Mouse (Mus musculus) limb, embryonic 15.5 days (tissue): ENCODE measurements at regions not wholly inside any gene's neighbourhood (a gene's known extent, or its start where the extent isn't known, plus 50 kb on each side); places are given as distances from the start of the nearest gene placed in this dataset.
A peak's percentile ranks its signal among the peaks of the same experiment; 100 is the strongest.

ENCODE experiments used
- ATAC-seq: fragments of 200-750 bp; cut with Nextera tagmentation; 2 replicates; pipeline ENCODE4 v1.8.0; 2017; ENCODE audit warnings: low read depth, moderate TSS enrichment; ENCODE audit not compliant: insufficient number of reproducible peaks, low FRiP score, low TSS enrichment
- H3K27ac ChIP-seq: fragments of 300-500 bp; sonication (generic); 2 replicates; pipeline ENCODE4 v1.5.1; 2015; ENCODE audit warnings: moderate library complexity, mild to moderate bottlenecking, inconsistent platforms
- H3K27me3 ChIP-seq: fragments of 300-500 bp; sonication (generic); 2 replicates; pipeline ENCODE4 v1.6.1; 2015; ENCODE audit warnings: inconsistent platforms
- H3K36me3 ChIP-seq: fragments of 300-500 bp; sonication (generic); 2 replicates; pipeline ENCODE4 v1.6.1; 2015; ENCODE audit warnings: inconsistent platforms
- H3K4me1 ChIP-seq: fragments of 300-500 bp; sonication (generic); 2 replicates; pipeline ENCODE4 v1.6.1; 2015; ENCODE audit warnings: inconsistent platforms
- H3K4me2 ChIP-seq: fragments of 300-500 bp; sonication (generic); 2 replicates; pipeline ENCODE4 v1.6.1; 2015; ENCODE audit warnings: mild to moderate bottlenecking, inconsistent platforms
- H3K4me3 ChIP-seq: fragments of 300-500 bp; sonication (generic); 2 replicates; pipeline ENCODE4 v1.5.1; 2015; ENCODE audit warnings: mild to moderate bottlenecking, inconsistent platforms
- H3K9ac ChIP-seq: fragments of 300-500 bp; sonication (generic); 2 replicates; pipeline ENCODE4 v1.6.1; 2015; ENCODE audit warnings: inconsistent platforms
- H3K9me3 ChIP-seq: fragments of 300-500 bp; sonication (generic); 2 replicates; pipeline ENCODE4 v1.6.1; 2016; ENCODE audit warnings: inconsistent platforms
- WGBS: fragments of 180-500 bp; shearing (Covaris S2); methylation state at CpG from one replicate; pipeline ENCODE4 v1.1.7; 2015; 5-methylcytosine and 5-hydroxymethylcytosine counted together

DNA sequence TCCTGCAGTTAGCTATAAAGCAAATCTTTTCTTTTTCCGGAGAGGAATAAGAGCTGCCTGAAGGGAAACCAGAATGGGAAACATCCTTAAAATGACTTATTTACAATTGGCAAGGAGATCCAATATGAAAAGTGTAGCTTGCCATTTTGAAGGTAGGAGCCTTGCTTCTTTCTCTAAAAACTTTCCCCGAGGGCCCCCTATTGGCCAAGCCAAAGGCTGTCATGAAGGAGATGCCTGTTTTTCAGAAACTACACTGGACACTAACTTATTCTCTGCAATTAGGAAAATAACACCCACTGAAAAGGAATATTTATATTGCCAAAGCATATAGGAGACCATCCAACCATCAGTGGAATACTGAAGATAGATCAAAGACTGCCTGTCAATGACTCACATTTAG lies 312.8 kb upstream of the Thrb start:
- Histone ChIP-seq H3K36me3 (no peaks in the 10 kb centered on the region), H3K4me2 (no peak overlapping the region), H3K27ac (no peak overlapping the region), H3K27me3 (no peaks in the 10 kb centered on the region), H3K4me3 (no peak overlapping the region), H3K9me3 (no peaks in the 10 kb centered on the region), H3K9ac (no peak overlapping the region), H3K4me1 (no peaks in the 10 kb centered on the region)
- WGBS: 58% methylated on average over 2 of the region's 2 CpGs
- no peak for ATAC-seq

DNA sequence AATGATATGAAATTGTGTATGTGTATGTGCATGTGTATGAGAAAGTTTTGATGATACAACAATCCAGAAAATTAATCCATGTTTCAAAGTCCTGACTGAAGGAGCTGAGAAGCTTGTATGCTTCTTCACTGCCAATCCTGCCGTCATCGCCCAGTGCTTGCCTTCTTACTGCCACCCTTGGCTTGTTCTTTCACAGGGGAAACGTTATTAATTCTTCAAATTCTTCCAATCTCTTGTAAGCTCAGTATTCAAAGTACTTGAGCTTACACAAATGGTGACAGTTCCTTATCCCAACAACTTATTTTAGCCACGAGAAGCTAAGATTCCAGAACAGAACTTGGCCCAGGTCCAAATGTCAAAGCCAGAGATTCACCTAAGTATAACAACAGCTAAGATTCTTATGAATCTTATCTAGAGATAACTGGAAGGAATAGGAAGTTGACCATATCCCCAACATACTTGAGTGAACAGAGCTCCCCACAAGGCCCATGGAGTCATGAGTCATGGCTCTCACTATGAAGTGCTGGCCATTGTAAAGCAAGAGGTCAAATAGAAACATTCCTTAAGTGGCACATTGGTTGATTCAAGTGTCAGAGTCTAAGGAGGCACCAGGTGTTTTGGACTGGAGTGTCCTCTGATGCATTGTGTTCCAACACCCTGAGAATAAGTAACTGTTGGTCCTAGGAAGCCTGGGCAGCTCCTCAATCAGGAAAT lies 307.6 kb upstream of the Thrb start:
- 79% methylated on average over 4 of the region's 4 CpGs for WGBS
- Histone ChIP-seq H3K27me3 (no peaks in the 10 kb centered on the region), H3K4me2 (no peak overlapping the region), H3K9me3 (no peaks in the 10 kb centered on the region), H3K4me3 (no peak overlapping the region), H3K27ac (no peak overlapping the region), H3K36me3 (no peaks in the 10 kb centered on the region), H3K9ac (no peak overlapping the region), H3K4me1 (no peaks in the 10 kb centered on the region)
- no peak for ATAC-seq

DNA sequence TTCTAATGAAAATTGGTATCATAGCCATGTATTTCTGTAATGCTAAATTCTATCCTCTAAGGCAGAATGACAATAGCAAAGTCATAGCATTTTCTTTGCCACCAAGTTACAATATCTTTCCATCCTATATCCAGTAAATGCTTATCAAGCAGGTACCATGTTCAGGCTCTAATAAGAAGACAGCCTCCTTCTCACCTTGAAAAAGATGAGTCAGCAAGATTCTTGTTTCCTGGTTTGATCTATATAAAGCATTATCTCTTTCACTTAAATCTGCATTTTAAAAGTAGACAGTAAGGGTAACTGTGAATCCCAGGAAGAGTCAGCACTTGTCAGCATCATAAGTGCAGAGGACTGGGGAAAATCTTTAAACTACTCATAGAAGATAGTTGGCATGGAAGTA lies 298.2 kb upstream of the Thrb start:
- Histone ChIP-seq H3K4me2 (no peak overlapping the region), H3K4me3 (no peak overlapping the region), H3K9ac (no peak overlapping the region), H3K9me3 (no peaks in the 10 kb centered on the region), H3K27me3 (no peaks in the 10 kb centered on the region), H3K36me3 (no peaks in the 10 kb centered on the region), H3K4me1 (no peaks in the 10 kb centered on the region), H3K27ac (no peak overlapping the region)
- ATAC-seq: no peak

DNA sequence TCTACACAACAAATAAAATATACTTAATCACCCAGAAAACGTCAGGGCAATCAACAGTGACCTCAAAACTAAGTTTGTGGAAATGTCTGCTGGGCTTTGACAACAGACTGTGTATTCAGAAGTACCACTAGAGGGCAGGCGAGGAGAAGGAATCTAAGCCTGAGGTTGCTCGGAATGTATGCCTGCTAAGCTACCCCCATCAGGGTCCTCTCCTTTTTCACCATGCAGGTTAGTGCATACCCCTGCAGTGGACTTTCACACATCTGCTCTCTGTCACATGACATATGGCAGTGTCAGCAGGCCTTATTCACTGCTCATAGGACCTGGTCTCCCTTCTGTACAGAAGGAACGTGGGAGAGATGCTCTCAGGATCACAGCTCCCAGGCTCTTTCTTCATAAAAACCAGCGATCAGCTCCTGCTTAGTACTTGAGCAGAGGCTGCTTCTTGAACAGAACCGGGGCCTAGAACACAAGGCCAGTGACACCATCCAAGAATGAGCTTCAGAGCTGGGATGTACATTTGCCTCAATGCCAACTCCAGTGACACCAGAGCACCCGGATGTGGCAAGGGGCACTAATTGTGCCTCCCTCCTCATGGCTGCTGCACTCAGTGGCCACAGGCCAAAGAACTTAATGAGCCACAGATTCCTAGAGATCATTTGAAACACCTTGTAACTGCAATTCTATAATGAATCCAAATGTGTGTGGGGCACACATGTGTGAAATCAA lies 257.1 kb upstream of the Thrb start:
- no peaks in the 10 kb centered on the region for H3K27me3 ChIP-seq
- 24% methylated on average over 7 of the region's 7 CpGs for WGBS
- ATAC-seq: peak; percentile 40; the same call in 1 of the 2 replicates
- H3K9me3 ChIP-seq: no peaks in the 10 kb centered on the region
- peaks cover 8% of the 10 kb centered on the region for H3K4me1 ChIP-seq
- H3K27ac ChIP-seq: no peak overlapping the region
- H3K9ac ChIP-seq: no peak overlapping the region
- no peaks in the 10 kb centered on the region for H3K36me3 ChIP-seq
- H3K4me2 ChIP-seq: 0 out of 2 replicates have a peak overlapping the region, but pooled peaks have one; percentile 22
- no peak overlapping the region for H3K4me3 ChIP-seq

DNA sequence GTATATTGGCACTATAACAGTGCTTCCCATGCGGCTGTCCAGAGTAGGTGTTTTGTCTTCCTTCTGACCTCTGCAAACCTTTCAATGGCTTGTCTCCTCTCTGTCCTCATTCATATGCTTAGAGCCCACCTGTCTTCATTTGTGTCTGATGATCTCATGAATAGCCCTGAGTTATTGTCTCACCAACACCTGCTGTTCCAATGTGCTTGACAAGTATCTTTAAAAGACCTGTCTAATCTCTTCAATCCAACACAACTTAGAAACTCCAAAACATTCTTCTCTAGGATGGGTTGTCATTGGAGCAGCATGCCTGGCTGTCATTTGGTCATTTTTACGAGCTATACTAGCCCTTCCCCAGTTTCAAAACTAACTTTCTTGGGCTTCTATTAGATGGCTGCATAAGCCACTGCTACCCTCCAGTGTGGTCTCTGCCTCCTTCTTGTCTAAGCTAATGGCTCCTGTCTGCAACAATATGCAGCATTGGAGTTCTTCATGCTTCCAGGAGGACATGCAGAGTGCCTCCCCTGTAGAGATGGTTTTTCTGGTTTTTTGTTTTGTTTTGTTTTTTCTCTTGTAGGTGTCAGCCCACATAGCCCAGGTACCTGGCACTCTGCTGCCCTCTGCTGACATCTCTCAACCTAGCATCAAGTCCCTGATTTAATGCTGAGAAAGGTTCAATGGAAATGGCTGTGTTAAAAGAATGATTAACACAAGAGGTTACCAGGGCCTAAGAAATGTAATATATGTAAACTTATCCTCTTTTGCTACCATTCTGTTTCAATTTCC lies 254.3 kb upstream of the Thrb start:
- 77% methylated on average over 2 of the region's 2 CpGs for WGBS
- no peak overlapping the region for H3K9ac ChIP-seq
- peaks cover 8% of the 10 kb centered on the region for H3K4me1 ChIP-seq
- H3K4me3 ChIP-seq: no peak overlapping the region
- no peaks in the 10 kb centered on the region for H3K27me3 ChIP-seq
- no peak overlapping the region for H3K27ac ChIP-seq
- H3K36me3 ChIP-seq: no peaks in the 10 kb centered on the region
- ATAC-seq: no peak
- H3K9me3 ChIP-seq: no peaks in the 10 kb centered on the region
- no peak overlapping the region for H3K4me2 ChIP-seq

DNA sequence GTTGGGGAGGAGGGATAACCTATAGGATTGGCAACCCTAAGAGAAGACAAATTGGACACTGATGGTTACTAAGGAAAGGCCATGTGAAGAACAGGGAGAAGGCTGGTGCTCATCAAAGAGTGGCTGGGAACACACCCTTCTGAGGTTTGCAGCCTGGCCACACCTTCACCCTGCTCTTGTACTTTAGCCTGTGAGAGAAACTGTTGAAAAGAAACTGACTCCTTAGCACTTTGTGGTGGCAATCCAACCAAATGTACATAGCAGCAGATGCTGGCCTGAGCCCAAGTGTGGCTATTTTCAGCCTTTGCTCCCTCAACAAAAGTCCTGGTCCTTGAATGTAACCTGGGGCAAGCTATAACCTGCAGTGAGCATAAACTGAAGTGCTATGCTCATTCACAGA lies 253.2 kb upstream of the Thrb start:
- Histone ChIP-seq H3K27me3 (no peaks in the 10 kb centered on the region), H3K4me3 (no peak overlapping the region), H3K4me1 (peaks cover 8% of the 10 kb centered on the region), H3K4me2 (no peak overlapping the region), H3K27ac (no peak overlapping the region), H3K9me3 (no peaks in the 10 kb centered on the region), H3K9ac (no peak overlapping the region), H3K36me3 (no peaks in the 10 kb centered on the region)
- ATAC-seq: no peak

DNA sequence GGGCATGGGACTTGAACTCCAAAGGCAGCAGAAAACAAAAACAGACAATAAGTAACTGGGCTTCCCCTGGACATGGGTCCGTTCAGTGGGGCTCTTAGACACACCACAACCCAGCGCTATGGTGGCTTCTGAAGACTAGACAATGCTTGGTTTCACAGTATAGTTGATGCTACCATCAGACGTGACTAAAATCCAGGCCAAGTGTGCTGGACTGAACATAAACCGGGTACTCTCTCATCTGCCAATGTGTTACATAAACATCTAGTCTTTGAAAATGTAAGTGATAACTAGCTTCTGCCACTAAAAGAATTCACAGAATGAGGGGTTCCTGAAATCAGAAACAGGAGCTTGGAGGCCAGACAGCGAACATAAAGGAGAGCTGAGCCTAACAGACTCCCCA lies 251.7 kb upstream of the Thrb start:
- 39% methylated on average over 5 of the region's 5 CpGs for WGBS
- H3K27ac ChIP-seq: no peak overlapping the region
- no peak for ATAC-seq
- H3K36me3 ChIP-seq: no peaks in the 10 kb centered on the region
- peaks cover 3% of the 10 kb centered on the region for H3K4me1 ChIP-seq
- H3K27me3 ChIP-seq: no peaks in the 10 kb centered on the region
- no peak overlapping the region for H3K4me3 ChIP-seq
- no peaks in the 10 kb centered on the region for H3K9me3 ChIP-seq
- no peak overlapping the region for H3K9ac ChIP-seq
- H3K4me2 ChIP-seq: no peak overlapping the region

DNA sequence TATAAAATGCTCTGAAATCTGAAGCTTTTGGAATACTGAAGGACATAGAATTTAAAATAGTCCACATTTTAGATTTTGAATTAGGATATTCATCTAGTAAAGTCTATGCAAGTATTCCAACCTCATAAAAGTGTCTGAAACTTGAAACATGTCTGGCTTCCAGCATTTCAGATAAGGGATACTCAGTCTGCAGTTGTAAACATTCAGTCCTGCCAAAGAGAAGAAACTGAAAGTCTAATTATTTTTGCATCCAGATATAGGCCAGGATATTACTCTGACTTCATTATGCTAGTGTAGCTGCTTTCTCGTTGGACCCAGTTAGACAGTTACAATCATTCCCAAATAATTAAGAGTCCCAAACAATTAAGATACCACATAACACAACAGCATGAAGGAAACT lies 251.2 kb upstream of the Thrb start:
- Histone ChIP-seq H3K4me2 (no peak overlapping the region), H3K4me3 (no peak overlapping the region), H3K9ac (no peak overlapping the region), H3K27me3 (no peaks in the 10 kb centered on the region), H3K9me3 (no peaks in the 10 kb centered on the region), H3K4me1 (peaks cover 3% of the 10 kb centered on the region), H3K27ac (no peak overlapping the region), H3K36me3 (no peaks in the 10 kb centered on the region)
- 31% methylated on average over 1 of the region's 1 CpGs for WGBS
- ATAC-seq: no peak

DNA sequence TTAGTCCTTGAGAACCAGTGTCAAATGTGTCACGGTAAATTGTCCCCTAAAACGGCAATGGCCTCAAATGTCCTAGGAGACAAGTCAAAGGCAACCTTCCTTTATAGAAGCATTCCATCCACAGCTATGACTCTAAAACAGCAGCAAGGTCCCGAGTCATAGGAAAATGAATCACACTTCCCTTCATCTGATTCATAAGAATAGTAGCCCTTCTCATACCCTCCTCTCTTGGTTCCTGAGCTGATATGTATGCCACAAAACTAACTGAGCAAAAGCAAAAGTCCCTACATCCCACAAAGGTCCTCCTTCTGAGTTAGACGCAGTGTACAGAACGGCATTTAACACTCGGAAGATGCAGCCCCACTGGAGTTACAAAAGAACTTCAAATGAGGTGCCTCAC lies 250.6 kb upstream of the Thrb start:
- WGBS: 70% methylated on average over 6 of the region's 6 CpGs
- H3K9me3 ChIP-seq: no peaks in the 10 kb centered on the region
- no peaks in the 10 kb centered on the region for H3K36me3 ChIP-seq
- no peak for ATAC-seq
- H3K9ac ChIP-seq: no peak overlapping the region
- H3K27me3 ChIP-seq: no peaks in the 10 kb centered on the region
- no peak overlapping the region for H3K4me3 ChIP-seq
- peaks cover 3% of the 10 kb centered on the region for H3K4me1 ChIP-seq
- H3K27ac ChIP-seq: no peak overlapping the region
- no peak overlapping the region for H3K4me2 ChIP-seq

DNA sequence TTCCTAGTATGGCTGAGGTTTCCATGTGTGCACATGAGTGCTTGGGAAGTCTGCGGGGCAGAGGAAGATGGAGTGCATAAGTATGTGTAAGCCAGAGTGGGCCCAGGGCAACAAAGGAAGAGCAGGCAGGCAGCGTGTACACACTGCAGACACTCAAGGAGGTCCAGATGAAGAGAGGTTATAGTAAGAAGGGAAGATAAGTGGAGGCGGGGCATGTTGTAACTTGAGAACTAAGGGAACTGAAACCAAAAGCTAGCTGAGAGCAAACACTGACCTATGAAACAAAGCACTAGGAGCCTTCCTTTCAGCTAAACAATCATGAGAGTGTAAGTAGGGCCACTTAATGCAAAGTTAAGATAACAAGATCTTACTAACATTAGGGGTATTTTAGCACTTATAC lies 249.3 kb upstream of the Thrb start:
- H3K27me3 ChIP-seq: no peaks in the 10 kb centered on the region
- peaks cover 3% of the 10 kb centered on the region for H3K4me1 ChIP-seq
- no peak overlapping the region for H3K4me3 ChIP-seq
- no peak overlapping the region for H3K27ac ChIP-seq
- H3K9ac ChIP-seq: no peak overlapping the region
- ATAC-seq: no peak
- 40% methylated on average over 3 of the region's 3 CpGs for WGBS
- H3K4me2 ChIP-seq: no peak overlapping the region
- H3K9me3 ChIP-seq: no peaks in the 10 kb centered on the region
- H3K36me3 ChIP-seq: no peaks in the 10 kb centered on the region

DNA sequence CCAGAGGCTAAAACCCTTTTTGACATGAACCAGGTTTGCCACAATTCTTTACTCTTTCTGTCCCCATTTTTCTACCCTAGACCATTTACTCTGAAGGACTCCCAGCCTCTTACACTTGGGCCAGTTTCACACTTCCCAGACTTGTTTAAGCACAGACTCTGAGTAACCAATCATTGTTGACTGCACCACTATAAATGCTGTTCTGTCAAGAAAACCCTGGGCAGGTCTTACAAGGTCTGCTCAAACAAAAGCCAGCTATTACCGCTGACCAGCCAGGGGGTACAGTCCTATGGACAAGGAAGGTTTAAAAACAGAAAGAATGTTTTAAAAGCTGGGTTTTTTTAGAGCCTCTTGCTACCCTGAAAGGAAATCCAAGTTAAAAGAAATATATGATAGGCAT lies 248.8 kb upstream of the Thrb start:
- Histone ChIP-seq H3K9ac (no peak overlapping the region), H3K4me1 (peaks cover 3% of the 10 kb centered on the region), H3K4me3 (no peak overlapping the region), H3K27me3 (no peaks in the 10 kb centered on the region), H3K4me2 (no peak overlapping the region), H3K9me3 (no peaks in the 10 kb centered on the region), H3K36me3 (no peaks in the 10 kb centered on the region), H3K27ac (no peak overlapping the region)
- ATAC-seq: no peak
- 47% methylated on average over 1 of the region's 1 CpGs for WGBS

DNA sequence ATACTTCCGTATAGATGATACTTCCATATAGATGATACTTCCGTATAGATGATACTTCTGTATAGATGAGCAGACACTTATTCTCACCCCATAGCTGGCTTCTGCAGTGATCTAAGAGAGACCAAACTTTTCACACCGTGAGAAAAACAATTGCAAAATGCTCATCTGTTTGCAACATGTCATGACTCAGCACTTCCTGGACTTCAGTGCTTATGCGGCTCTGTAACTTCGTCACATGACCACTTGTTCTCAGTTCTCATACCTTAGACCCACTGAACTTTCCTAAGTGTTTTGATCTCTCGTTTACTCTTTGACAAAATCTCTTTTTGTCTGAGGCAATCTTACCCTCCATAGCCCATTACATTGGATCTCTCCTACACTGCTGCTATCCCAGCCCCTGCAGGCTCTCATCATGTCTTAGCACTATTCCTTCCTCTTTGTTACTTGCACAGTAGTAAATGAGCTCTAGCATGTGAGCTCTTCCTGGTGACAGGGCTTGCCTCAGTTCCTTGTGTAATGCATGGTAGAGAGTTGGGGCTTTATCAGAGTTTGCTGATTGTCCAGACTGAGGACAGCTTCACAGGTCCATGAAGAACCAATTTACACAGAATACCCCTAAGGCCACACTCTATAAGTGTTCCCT lies 245.7 kb upstream of the Thrb start:
- no peak for ATAC-seq

More for the DNA sequence above, 245.7 kb upstream of the Thrb start:
- H3K27ac ChIP-seq: no peak overlapping the region
- H3K4me1 ChIP-seq: no peaks in the 10 kb centered on the region
- H3K4me3 ChIP-seq: no peak overlapping the region
- no peaks in the 10 kb centered on the region for H3K36me3 ChIP-seq
- H3K27me3 ChIP-seq: no peaks in the 10 kb centered on the region
- H3K4me2 ChIP-seq: no peak overlapping the region
- H3K9ac ChIP-seq: no peak overlapping the region
- H3K9me3 ChIP-seq: no peaks in the 10 kb centered on the region
- WGBS: 70% methylated on average over 6 of the region's 6 CpGs
